16 mouse cellular contexts compared by ENCODE assay signal in genomic region chr9:66448253-66448652, GRCm38 (mm10).
DNase-seq lines count a peak whose midpoint lies in the region.
"Had no signal": no experiment of that assay in that cellular context is flagged by ENCODE, and none has a peak within 500 bp of the region (broad histone marks: within the 10 kb centered on the region; RNA-seq: fewer than 3 reads in every experiment).

No protein-coding gene starts in this region.

- DNase-seq in kidney, postnatal 10 days: peak; percentile 15
- no peak for DNase-seq in kidney, adult 8-10 months
- DNase-seq in testis, postnatal 10 days (ENCODE audit: low spot score): peak; percentile 53
- DNase-seq in testis, postnatal 14 days (ENCODE audit: low spot score): no peak
- DNase-seq in NIH3T3 (ENCODE audit: low read depth): peak; percentile 4
- DNase-seq in heart, adult 11 months: no peak
- DNase-seq: adrenal gland, postnatal 14 days; cerebellum, adult 18-20 months; embryo, embryonic 11 days; heart, postnatal 10 days; layer of hippocampus, adult 9-11 months; liver; lung, adult 2 months; lung, postnatal 4 days; thymus, adult 18-20 months; thymus, postnatal 36 days had no signal

Comparison
In these comparisons a context has a peak if more than half of its experiments do, and no peak if none do; other contexts are left out.
1. DNase-seq: peak in kidney, postnatal 10 days (single experiment), testis, postnatal 10 days (single experiment) and NIH3T3 (single experiment); none in kidney, adult 8-10 months (0 of 2), testis, postnatal 14 days (single experiment) and heart, adult 11 months (single experiment).